Mouse (Mus musculus) spleen, adult 2 months (tissue): Measurements from ENCODE around the gene Mdga2.

Experiments used
- CTCF ChIP-seq: fragments of 200-500 bp; IDR thresholded peaks from 2 replicates; pipeline ENCODE4 v1.5.1; 2011; ENCODE audit warnings: mild to moderate bottlenecking, inconsistent platforms; ENCODE audit not compliant: insufficient read depth, insufficient read length, insufficient replicate concordance; ENCODE audit errors: extremely low read depth
- POLR2A ChIP-seq: fragments of 200-500 bp; IDR thresholded peaks from 2 replicates; pipeline ENCODE4 v1.6.1; 2011; ENCODE audit warnings: low read depth, low read length, inconsistent platforms

DNA sequence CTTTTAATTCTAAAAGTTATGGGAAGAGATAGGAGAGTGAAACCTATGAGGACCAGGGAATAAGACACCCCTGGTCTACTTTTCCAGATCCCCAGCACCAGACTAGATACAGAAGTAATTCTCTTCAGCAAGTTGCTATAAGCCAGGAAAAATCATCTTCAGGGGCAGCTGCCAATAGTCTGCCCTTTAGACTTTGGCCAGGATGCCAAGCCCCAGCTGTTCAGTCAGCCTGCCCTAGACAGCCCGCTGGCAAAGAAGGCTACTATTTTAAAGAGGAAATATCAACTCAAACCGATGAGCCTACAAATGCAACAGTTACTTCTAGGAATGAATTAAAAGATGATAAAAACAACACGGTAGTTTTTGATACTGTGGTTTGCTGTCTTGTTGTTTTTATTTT, 356.1 kb downstream of the Mdga2 start:
- TF ChIP-seq CTCF (no peak), POLR2A (no peak)
